Comparison of ENCODE assay signal across 10 mouse cellular contexts in genomic region chr5:46406404-46406803, GRCm38 (mm10).
DNase-seq lines count a peak whose midpoint lies in the region; ATAC-seq and TF ChIP-seq lines count a peak whose summit lies in the region.
"Had no signal": no experiment of that assay in that cellular context is flagged by ENCODE, and none has a peak within 500 bp of the region (broad histone marks: within the 10 kb centered on the region; RNA-seq: fewer than 3 reads in every experiment).

No protein-coding gene starts in this region.

- no peaks in the 10 kb centered on the region for H3K27me3 ChIP-seq in heart, postnatal 0 days (ENCODE audit: control insufficient read depth, insufficient read depth, low read length)
- H3K27me3 ChIP-seq: neural tube, embryonic 13.5 days had no signal

- no peak overlapping the region for H3K4me3 ChIP-seq in heart, postnatal 0 days (ENCODE audit: low read depth, low read length)
- H3K4me3 ChIP-seq in lung, adult 2 months (replicated peaks; ENCODE audit: extremely low read depth, low read depth, low read length), result no peak overlapping the region
- H3K4me3 ChIP-seq: neural tube, embryonic 13.5 days had no signal

- TF ChIP-seq EP300 in heart, postnatal 0 days (IDR thresholded peaks at IDR 0.05; ENCODE audit: low read depth), result no peak

- no peaks in the 10 kb centered on the region for H3K4me1 ChIP-seq in heart, postnatal 0 days (ENCODE audit: control insufficient read depth, insufficient read depth)
- no peaks in the 10 kb centered on the region for H3K4me1 ChIP-seq in lung, adult 2 months (ENCODE audit: control insufficient read depth, insufficient read depth, low read length)
- H3K4me1 ChIP-seq: neural tube, embryonic 13.5 days had no signal

- no peak for ATAC-seq in heart, postnatal 0 days (ENCODE audit: insufficient read depth, low read depth)
- peak; percentile 53 to 67 for ATAC-seq in hematopoietic stem cell, adult 5-6 weeks (replicated peaks in 1 of 2; ENCODE audit: insufficient read depth in 1 of 2, low FRiP score in 2 of 2, low TSS enrichment in 1 of 2, low read depth in 1 of 2, poor library complexity in 2 of 2, severe bottlenecking in 2 of 2)

- H3K36me3 ChIP-seq in heart, postnatal 0 days (replicated peaks; ENCODE audit: control insufficient read depth, insufficient read depth, low read length), result no peaks in the 10 kb centered on the region
- H3K36me3 ChIP-seq: neural tube, embryonic 13.5 days had no signal

- no peak overlapping the region for H3K4me2 ChIP-seq in heart, postnatal 0 days (ENCODE audit: low read depth, low read length)
- H3K4me2 ChIP-seq: neural tube, embryonic 13.5 days had no signal

- no peak overlapping the region for H3K9ac ChIP-seq in heart, postnatal 0 days (replicated peaks; ENCODE audit: low read depth, low read length)
- H3K9ac ChIP-seq: neural tube, embryonic 13.5 days had no signal

- 42% methylated on average over 3 of the region's 3 CpGs for WGBS in heart, postnatal 0 days
- 26% methylated on average over 3 of the region's 3 CpGs for WGBS in lung, adult 2 months

- no peak for DNase-seq in heart, postnatal 0 days (ENCODE audit: low spot score)
- DNase-seq in heart, adult 11 months, result no peak
- no peak for DNase-seq in lung, adult 2 months
- DNase-seq in lung, postnatal 36 days, result no peak
- peak; percentile 21 for DNase-seq in NIH3T3 (ENCODE audit: low read depth)
- DNase-seq in natural killer cell, adult 2 months (ENCODE audit: low spot score in 2 of 2), result no peak
- DNase-seq: cerebellum, adult 8-10 months; right cerebral cortex, postnatal 25 days had no signal

- H3K9me3 ChIP-seq in heart, postnatal 0 days (replicated peaks; ENCODE audit: control insufficient read depth, low read length), result no peaks in the 10 kb centered on the region
- H3K9me3 ChIP-seq: neural tube, embryonic 13.5 days had no signal

- TF ChIP-seq CTCF in heart, postnatal 0 days (IDR thresholded peaks at IDR 0.05; ENCODE audit: low read depth), result peak; percentile 27
- TF ChIP-seq CTCF in lung, adult 2 months (IDR thresholded peaks at IDR 0.05; ENCODE audit: insufficient read depth, low read length), result 0 out of 2 replicates have a peak, but pooled peaks have one; percentile 19

- H3K27ac ChIP-seq in heart, postnatal 0 days (ENCODE audit: low read depth), result no peak overlapping the region
- H3K27ac ChIP-seq: neural tube, embryonic 13.5 days had no signal

- TF ChIP-seq POLR2A in lung, adult 2 months (IDR thresholded peaks at IDR 0.05; ENCODE audit: borderline replicate concordance, extremely low read depth, low read depth, low read length), result no peak
